Mouse (Mus musculus): ENCODE data around the gene Atg9a.

Gene Atg9a

DNA sequence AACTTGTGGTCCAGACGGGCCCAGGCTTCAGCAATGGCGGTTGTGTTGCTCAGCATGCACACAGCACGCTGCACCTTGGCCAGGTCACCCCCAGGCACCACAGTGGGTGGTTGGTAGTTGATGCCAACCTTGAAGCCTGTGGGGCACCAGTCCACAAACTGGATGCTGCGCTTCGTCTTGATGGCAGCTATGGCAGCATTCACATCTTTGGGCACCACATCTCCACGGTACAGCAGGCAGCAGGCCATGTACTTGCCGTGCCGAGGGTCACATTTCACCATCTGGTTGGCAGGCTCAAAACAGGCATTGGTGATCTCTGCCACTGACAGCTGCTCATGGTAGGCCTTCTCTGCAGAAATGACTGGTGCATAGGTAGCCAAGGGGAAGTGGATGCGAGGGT, 23.8 kb upstream of the Atg9a start:
- no peak for DNase-seq (ENCODE audit: low read depth, low spot score)

DNA sequence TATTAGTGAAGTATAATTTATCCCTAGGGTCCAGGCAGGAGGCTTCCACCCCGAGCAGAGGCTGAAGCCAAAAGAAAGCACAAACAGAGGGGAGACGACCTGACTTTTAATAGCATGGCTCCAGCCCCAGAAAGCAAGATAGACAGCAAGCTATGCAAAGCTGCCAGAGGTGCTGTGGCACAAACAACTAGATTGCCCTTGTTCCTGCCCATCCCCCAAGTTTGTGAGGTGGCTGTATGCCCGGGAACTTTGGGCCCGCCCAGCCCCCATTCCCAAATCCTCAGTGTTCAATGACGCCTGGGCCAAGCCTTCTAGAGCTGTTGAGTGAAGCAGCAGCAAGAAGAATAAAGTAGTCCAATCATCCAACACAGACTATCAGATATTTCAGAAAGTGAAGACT, 22.9 kb upstream of the Atg9a start:
- DNase-seq (ENCODE audit: low read depth, low spot score) = peak; percentile 24

DNA sequence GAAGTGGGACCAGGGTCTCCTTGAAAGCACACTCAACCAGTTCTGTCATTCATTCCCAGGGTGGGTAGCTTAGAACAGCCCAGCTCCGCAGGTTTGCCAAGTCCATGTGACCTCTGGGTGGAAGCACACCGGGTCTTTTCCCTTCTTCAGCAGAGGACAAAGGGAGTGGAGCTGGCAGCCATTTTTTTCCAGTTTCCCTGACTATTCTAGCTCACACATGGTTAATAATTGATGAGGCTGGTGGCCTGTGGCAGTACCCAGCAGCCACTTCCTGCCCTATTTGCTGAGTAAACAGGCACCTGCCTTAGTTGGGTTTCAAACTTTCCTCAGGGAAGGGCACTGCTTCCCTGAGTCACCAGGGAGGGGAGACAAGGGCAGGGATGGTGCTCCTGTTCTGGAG, 22.4 kb upstream of the Atg9a start:
- DNase-seq (ENCODE audit: low read depth, low spot score) = no peak

DNA sequence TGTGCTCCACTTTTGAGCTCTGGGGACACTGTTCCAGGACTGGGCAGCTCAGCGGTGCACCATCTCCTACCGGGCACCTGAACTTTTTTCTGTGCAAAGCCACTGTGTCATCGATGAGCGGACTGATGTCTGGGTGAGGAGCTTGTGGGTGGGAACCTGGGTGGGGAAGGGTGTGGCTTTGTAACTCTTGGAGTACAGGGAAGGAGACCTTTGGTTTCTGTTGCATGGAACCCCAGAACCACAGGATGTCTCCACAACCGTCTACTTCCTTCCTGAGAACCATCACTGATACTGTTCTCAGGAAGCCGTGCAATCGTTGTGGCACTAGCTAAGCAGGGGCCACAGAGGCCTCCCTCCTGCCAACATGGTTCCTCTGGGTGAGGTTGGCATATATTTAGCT, 21.1 kb upstream of the Atg9a start:
- no peak for DNase-seq (ENCODE audit: low read depth, low spot score)

DNA sequence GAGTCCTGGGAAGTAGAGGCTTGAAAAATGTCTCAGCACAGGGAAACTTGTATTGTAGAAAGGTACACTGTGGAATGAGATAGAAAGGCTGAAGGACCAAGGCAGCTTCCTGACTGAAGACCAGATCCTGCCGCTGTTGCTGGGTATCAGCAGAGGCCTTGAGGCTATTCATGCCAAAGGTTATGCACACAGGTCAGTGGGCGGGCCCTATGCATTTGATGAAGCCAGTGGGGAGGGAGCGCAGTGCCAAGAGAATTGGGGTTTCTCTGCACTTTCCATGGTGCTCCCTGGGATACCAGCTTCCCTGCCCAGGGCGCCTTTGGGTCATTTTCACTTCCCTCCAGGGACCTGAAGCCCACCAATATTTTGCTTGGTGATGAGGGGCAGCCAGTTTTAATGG, 20.5 kb upstream of the Atg9a start:
- no peak for DNase-seq (ENCODE audit: low read depth, low spot score)

DNA sequence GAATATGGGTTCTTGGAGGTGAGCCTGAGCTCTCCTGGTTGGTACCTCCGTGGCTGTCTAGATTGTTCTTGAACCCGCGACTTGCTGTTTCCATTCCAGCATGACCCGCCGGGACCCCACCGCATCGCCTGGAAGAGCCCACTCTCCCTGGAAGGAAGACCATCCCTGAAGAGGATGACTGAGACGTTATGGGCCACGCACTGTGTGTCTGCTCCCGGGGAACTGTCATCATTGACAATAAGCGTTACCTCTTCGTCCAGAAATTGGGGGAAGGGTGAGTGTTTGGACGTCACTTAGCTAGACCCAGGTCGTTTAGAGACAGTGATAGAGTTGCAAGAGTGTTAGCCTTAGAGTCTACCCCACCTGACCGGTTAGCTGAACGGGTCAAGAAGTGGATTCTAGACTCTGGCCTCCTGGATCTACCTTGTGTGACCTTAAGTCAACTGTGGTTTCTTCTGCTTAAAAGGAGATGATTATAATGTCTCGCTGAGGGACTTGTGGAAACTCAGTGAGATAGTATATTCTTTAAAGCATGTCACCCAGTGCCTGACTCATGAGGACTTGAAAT, 19.2 kb upstream of the Atg9a start:
- no peak for DNase-seq (ENCODE audit: low read depth, low spot score)

DNA sequence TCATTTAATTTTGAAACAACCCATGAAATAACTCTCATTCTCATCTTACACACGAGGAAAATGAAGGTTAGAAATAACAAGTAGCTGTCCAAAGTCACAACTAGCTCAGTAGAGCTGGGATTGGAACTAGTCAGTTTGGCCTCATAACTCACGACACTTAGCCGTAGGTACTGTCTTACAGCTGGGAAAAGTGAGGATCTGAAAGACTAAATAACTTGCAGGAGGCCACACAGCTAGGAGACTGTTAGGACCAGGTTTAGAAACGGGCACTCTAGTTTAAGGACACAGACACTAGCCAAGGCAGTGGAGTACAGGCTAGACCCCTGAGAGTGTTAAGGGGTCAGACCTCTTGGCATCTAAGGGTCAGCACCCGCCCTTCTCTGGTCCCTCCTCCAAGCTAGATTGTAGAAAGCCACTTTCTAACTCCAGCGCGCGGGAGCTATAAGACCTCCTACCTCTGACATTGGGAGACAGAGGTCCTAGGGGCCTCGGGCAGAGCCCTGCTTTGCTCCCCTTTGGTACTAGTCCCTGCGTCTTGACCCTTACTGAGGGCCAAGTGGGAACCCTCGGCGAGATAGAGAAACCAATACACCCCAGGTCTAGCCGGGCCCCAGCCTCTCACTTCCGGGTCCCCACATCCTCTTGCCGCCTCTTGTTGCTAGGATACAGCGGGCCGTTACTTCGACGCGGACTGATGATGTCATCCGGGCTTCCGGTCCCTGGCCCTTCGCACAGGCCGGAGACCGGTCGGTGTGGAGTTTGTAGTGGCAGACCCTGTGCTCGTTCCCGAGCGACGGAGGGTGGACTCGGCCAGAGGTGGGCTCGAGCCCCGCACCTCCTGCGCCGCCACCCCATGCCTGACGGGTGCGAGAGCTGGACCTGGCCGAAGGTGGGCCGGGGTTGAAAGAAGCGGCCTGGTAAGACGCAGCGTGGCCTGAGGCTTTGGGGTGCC, 18.4 kb upstream of the Atg9a start, which contains the start of the genes Glb1l and Stk16:
Gene Glb1l, minus strand, starts transcription at position 678 of the 952 bp plus-strand sequence.
Gene Stk16, plus strand, starts transcription at position 703 of the 952 bp plus-strand sequence.
- peak; percentile 99 for DNase-seq (ENCODE audit: low read depth, low spot score)

DNA sequence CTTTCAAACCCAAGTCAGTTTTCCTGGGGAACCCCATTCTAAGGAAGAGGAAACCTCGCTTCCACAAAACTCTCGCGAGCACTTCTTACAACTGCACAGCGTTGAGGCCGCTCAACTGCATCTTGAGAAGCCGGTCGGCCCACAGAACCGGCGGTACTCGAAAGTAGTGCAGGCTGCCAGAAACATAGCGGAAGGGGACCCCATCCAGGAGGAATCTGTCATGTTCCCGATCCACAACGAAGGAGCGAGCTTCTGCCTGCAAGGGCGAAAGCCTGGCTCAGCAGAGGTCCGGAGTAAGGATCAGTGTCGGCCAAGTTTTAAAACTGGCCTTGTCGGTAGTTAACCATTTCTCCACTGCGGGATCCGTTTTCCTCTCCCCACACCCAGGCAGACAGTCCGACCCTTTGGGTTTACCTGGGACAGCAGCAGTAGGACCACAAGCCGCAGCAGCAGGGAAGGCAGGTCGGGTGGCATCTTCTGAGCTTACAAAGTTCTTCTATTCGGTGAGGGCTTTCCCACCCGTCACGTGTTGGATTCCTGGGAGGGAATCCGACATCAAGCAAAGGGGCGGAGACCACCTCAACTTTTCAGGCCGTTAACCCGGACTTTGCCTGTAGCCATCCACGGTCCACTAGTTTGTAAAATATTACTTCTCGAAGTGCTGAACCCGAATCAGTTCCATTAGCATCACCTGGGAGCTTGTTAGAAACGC, 17.1 kb upstream of the Atg9a start:
- DNase-seq (ENCODE audit: low read depth, low spot score) = no peak

DNA sequence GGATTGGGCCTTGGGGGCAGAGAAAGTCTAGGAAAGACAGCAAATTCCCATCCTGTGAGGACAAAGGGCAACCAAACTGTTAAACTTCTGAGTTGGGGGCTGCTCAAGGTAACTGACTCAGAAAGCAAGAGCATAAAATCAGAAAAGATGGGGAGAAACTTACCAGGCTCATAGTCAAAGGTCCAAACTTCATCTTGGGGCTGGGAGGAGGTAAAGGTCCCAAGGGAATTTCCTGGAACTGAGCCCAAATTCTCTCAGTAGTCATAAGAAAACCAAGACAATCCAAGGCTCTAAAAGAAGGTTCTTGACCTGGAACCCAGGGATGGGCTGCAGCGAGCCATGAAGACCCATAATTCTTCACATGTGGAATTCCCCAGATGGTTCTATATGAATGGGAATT, 9.2 kb upstream of the Atg9a start:
- no peak for DNase-seq (ENCODE audit: low read depth, low spot score)

DNA sequence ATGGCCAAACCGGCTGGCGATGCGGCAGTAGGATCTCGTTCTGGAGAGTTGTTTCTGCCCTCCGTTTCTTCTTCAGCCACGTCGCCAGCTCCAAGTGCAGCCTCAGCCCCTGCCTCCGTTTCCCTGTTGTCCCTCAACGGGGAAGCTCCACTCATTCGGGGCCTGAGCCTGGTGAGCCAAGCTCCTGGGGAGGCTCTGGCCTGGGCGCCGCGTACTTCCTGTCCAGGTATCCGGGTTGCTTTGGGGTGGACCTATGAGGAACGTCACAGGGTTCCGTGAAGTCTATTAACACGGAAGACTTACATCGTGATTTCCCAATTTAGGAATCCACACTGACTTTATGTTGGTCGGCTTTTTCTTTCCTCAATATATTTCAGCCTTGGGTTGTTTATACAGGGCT, 456 bp upstream of the Atg9a start:
- DNase-seq (ENCODE audit: low read depth, low spot score) = peak; percentile 80

DNA sequence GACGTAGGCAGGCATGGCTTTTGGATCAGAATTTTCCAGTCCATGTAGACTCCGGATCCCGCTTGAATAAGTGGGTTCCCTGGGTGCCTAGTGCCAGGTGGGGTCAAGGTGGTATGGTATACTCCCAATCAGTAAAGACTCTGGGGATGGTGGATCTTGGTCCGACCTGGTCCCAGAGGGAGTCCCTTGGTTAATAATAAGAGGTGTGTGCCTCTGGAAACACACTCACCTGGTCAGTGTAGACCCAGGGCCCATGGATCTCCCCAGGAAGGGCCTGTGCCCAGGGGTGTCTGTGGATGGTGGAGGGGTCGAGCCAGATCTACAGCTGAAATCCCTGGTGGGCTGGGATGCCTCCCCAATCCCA, 756 bp downstream of the Atg9a start:
- no peak for DNase-seq (ENCODE audit: low read depth, low spot score)

DNA sequence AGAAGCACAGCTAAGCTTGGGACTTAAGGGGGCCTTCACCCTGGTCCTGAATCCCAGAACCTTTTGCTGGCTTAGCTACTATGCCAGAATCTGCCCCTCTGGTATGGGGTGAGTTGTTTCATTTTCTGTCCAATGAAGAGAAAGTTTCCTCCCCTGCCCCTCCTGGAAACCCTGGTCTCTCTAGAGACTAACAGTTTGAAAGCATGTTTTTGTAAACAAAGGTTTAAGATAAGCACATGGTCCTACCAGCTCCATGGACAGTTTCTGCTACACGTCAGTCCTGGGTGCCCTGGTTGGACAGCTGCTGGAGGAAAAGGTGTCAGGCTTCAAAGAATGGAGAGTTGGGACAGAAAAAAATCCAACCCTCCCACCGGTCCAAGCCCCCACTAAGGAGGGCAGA, 1.4 kb downstream of the Atg9a start:
- no peak for DNase-seq (ENCODE audit: low read depth, low spot score)

DNA sequence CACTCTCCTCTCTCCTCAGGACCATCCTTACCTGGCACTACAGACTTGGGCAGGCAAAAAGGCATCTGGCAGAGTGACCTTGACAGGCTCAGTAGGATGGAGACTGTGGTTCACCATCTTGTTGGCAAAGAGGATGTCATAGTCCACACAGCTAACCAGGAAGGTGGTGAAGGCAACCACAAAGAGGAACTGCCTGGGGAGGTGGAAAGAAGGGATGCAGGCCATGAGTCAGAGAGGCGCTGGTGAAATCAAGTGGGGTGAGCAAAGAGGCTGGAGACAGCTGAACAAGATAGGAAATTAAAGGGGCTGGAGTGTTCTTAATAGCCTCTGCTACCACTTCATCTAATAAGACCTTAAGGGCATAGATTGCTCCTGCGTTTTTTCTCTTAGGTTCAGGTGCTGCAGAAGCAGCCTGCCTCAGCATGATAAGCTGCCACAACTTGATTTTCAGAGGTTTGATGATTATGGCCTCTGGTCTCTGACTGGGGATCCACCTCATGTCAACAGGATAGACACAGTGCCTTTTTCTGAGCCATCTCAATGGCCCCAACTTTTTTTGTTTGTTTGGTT, 4.0 kb downstream of the Atg9a start:
- DNase-seq (ENCODE audit: low read depth, low spot score) = no peak

DNA sequence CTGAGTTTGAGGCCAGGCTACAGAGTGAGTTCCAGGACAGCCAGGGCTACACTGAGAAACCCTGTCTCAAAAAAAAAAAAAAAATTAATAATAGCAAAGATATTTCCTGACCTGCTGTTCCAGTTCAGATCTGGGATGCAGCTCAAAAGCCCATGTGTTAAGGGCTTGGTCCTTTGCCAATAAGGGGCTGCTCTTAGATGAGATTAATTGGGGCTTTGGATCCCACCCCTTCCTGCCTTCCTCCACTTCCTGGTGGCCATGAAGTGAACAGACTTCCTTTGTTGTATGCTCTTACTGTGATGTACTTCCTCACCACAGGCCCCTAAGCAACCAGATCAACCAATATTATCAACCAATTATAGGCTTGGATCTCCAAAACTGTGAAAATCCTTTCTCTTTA, 4.9 kb downstream of the Atg9a start:
- DNase-seq (ENCODE audit: low read depth, low spot score) = no peak

DNA sequence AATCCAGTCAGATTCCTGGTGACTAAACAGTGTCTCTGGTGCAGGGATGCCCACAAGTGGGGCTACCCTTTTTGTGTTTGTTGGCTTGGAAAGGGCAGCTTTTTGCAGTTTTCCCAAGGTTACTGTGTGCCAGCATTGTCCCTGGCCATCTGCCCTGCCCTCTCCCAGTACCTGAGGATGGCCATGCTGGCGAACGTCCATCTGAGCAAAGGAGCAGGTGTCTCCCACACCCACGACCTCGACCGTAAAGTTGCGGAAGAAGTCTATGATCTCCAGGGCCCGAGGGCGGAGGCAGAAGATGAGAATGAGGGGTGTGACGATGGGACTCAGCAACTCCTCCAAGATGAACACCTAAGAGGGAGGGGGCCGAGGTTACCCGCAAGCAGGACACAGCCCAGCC, 6.5 kb downstream of the Atg9a start:
- peak; percentile 39 for DNase-seq (ENCODE audit: low read depth, low spot score)

DNA sequence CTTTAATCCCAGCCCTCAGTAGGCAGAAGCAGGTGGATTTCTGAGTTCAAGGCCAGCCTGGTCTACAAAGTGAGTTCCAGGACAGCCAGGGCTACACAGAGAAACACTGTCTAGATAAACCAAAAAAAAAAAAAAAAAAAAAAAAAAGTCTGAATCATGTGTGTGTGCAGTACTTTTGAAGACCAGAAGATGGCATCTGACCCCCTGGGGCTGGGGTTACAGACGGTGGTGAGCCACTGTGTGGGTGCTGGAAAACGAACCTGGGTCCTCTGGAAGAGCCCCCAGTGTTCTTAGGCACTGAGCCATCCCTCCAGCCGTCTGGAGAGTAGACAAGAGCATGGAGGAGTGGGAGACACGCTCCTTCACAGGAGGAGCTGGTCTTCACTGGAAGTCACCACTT, 9.8 kb downstream of the Atg9a start:
- no peak for DNase-seq (ENCODE audit: low read depth, low spot score)

DNA sequence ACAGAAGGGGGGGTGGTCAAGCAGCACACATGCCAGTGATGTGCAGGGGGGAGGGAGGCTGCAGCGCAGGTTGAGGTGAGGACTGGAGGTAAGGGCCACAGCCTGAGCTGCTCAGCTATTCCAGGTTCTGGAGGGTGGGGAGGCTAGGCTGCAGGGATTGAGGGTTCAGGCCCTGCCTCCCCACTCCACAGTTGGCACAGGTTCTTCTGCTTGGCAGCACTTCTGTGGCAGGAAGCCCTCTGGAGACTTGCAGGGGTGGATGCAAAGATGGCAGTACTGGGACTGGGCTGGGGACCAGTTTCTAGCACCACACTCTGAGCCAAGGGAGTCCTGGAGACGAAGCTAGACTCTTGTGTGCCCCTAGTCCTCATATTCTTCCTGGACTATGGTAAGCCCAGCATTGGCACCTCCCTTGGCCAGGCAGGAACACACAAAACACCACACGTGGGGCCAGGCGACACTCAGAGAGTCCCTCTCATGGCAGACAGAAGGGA, 10.6 kb downstream of the Atg9a start:
- no peak for DNase-seq (ENCODE audit: low read depth, low spot score)

DNA sequence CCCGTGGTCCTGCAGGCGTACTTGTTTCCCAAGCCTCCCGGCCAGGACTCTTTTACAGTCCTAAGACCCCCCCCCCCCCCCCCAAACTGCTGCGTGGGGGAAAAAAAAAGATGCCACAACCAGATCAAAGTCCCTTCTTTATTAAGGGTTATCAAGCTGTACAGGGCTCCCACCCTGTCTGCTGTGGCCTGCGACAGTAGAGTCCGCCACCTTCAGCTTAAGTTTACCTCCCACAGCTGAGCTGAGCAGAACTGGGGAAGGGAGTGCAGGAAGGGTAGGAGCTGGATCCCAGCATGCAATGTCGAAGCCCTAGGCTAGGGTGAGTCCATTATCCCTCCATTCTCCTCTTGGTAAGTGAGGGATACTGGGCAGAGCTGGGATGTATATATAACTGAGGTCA, 11.3 kb downstream of the Atg9a start:
- no peak for DNase-seq (ENCODE audit: low read depth, low spot score)

DNA sequence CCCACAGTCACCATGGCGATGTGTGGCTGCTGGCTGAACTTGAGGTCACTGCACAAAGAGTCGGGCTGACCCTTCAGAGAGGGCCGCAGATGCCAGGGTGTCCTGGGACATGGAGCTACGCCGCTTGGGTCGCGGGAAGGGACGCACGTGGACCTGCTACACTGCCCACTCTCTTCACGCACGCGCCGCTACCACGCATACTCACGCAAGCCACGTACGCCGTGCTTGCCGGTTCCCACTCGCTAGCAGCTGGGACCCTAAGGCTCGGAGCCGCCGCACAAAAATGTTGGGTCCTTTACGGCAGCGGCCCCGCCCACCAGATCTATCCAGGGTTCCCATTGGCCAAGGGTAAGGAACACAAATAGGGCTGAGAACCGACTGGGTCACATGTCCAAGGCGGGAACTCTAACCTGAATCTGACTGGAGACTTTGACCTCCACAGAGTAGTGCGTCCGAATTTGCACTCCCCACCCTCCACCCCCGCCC, 11.8 kb downstream of the Atg9a start, which contains the start of gene Abcb6:
Gene Abcb6, minus strand, starts transcription at position 288 of the 486 bp plus-strand sequence.
- DNase-seq (ENCODE audit: low read depth, low spot score) = peak; percentile 97

DNA sequence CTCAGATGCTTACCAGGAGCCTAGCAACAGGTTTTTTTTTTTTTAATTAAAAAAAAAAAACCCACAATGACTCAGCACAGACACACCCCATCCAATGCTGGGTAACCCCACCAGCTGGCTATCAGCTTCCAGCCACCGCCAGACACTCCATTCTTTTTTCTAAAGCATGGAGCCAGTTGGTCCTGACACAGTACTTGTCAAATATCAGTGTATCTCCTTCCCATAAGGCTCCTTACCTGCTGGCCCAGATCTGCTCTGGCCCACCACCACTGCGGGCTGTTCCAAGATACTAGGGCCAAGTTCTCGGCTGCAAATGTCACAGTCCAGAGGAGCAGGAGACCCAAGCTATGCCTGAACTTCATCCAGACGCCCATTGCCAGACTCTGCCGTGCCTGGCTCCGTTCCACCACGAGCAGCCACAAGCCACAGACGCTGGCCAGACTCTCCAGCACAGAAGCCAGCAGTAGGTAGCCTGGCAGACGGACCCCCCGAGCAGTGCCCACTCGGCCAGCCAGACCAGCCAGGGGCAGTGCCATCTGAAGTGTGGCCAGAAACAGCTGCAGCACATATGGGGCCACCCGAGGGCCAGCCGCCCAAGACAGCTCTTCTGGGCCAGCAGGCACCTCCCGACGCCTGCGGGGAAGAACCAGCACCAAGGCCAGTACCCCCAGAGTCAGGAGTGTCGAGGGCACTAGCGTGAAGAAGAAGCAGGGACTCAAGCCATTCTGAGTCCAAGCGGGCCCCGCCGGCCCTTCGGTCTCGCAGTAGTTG, 12.5 kb downstream of the Atg9a start:
- peak; percentile 46 for DNase-seq (ENCODE audit: low read depth, low spot score)

Measured in brain, adult 2 months (tissue).